Mouse (Mus musculus): ENCODE data around the gene Tmem132c.

The Tmem132c gene

GRCm38 (mm10) chr5:127592406-127592805, 350.8 kb downstream of the Tmem132c start:
- no peak for DNase-seq (ENCODE audit: extremely low read depth, low read depth)

- no peak for DNase-seq (ENCODE audit: extremely low read depth, low read depth)
These were observed 351.2 kb downstream of the Tmem132c start for GRCm38 (mm10) chr5:127592854-127593253.

DNA sequence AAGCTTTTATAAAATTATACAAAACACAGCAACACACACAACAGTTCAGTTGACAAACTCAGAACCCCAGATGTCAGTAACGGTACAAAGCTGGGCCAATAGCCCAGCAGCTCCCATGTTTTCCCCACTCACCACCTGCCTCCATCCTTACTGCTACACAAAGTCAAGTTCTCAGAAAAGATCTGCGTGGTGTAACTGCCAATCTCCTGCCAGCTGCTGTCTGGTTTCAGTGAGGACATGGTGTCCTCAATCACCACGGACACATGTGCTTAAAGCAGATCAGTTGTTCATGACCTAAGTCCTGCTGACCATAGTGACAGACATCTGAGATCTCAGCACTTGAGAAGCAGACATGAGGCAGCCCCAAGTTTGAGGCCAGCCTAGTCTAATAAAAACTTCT, 354.1 kb downstream of the Tmem132c start:
- no peak for DNase-seq (ENCODE audit: extremely low read depth, low read depth)

DNA sequence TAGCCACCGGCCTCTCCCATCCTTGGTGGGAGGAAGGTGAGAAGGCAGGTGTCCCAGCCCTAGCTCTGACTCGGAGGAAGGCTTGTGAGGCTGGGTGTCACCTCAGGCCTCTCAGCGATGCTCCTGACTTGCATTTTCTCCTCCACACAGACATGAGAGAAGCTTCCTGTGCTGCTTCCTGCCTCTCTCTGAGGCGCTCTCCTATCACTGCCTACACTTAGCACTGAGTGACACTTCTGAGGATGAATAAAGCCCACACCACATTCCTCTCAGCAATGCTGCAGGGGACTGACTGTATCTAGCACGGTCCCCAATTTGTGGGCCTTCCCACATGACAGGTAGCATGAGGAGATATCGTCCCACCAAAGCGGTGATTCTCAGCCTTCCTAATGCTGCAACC, 355.3 kb downstream of the Tmem132c start:
- no peak for DNase-seq (ENCODE audit: extremely low read depth, low read depth)

GRCm38 (mm10) chr5:127602996-127603395, 361.4 kb downstream of the Tmem132c start:
- no peak for DNase-seq (ENCODE audit: extremely low read depth, low read depth)

- no peak for DNase-seq (ENCODE audit: extremely low read depth, low read depth)
These were observed 365.9 kb downstream of the Tmem132c start for GRCm38 (mm10) chr5:127607507-127607906.

- no peak for DNase-seq (ENCODE audit: extremely low read depth, low read depth)
These were observed 367.6 kb downstream of the Tmem132c start for GRCm38 (mm10) chr5:127609191-127609714.

DNA sequence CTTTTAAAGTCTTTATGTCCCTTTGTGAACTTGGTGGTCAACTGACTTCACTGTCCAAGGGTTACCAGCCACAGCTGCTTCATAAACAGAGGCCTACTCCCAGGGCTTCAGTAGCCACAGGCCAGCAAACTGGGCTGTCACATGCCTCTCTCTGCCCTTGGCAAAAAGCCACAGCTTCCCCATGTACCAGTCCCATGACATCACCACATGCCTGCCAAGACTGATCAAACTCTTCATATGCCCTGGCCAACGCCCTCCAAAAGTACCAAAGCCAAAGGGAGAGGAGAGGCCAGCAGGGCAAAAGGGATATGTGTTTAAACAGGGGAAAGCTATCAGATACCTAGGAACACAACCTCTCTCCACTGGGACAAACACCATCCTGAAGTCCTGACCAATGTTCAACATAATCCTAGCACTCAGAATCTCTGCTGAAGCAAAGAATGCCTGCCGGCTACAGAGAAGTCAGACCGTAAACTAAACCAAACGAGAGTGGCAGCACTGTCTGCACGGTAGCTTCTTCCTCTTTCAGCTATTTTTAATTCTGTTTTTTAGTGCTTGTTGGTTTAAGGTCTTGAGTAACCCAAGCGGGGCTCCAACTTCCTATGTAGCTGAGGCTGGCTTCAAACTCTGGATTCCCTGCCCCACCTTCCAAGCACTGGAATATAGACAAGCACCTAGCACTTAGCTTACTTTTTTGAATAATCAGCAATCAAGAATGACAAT, 369.3 kb downstream of the Tmem132c start:
- DNase-seq (ENCODE audit: extremely low read depth, low read depth): no peak

DNA sequence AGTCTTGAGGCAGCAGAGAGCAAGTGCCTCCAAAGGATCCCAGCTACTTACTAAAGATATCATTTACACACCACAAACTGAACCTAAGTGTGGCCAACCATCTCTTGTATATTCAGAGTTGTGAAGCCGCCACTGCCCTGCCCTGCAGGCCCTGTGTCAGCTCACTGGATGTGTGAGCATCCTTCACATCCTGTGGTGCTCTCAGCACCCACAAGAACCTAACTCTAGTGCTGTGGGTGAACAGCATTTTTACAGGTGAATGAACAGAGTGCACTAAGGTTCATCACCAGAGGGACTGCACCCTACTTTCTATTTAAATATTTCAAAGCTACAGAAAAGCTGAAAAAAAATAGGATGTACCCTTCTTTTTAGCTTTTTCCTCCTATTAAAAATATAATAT, 370.3 kb downstream of the Tmem132c start:
- DNase-seq (ENCODE audit: extremely low read depth, low read depth): no peak

- no peak for DNase-seq (ENCODE audit: extremely low read depth, low read depth)
These were observed 370.8 kb downstream of the Tmem132c start for GRCm38 (mm10) chr5:127612397-127612796.
